Mouse (Mus musculus) layer of hippocampus, postnatal 25 days (tissue): ENCODE results near the gene Znrf3. TPM values are rescaled to one million over a fixed set of nuclear protein-coding genes. Genes with fewer than 3 reads are reported as not detected.
"Not testable (repeated sequence)": the region's sequence is repeated elsewhere in the genome, so short reads cannot be mapped to it uniquely, and the experiment has no call there.

Experiments used
- DNase-seq, 2 experiments: peaks; one replicate each; pipeline ENCODE4 v3.0.0; 2022; ENCODE audit warnings: mixed read lengths in 2 of 2, low spot score in 1 of 2; ENCODE audit errors: extremely low spot score in 1 of 2
- total RNA-seq, 2 experiments: library from RNA; stranded (reverse); gene quantifications; 2 replicates each; pipeline ENCODE4 v1.2.3; 2021

The Znrf3 gene
- 10 to 100 TPM; 18.6 to 23.2 TPM for total RNA-seq

DNA sequence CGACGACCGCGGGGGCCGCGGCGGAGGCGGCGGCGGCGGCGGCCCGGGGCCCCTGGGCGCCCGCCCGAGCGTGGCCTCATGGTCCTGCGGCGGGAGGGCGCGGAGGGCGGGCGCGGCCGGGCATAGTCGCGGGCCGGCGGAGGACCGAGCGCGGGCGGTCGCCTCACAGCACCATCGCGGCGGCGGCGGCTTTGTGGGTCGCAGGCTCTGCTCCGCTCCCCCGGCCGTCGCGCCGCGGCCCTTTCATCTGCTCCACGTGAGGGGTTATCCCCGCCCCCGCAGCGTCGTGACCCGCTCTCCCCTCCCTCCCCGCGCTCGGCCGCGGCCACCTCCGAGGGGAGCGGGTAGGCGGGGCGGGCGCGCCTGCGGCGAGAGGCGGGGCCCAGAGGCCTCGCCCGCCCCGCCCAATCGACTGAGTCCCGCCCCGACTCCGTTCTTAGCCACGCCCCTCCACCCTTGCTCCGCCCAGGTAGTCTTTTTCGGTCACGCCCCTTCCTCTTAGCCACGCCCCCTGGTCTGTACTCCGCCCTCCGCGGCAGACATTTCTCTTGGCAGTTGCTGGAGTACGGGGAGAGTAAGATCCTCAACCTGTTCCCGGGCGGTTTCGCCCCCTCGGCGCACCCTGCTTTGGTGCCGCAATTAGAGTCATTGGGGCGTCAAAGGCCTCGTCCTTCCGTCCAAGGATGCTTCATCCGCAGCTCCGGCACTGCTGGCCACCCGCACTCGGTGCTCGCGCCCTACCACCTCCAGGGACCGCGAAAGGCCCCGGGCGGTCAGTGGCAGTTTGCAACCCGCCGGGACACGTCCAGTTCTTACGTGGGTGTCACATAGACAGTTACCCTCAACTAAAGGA, at the start of gene Znrf3:
Gene Znrf3 (minus strand): TSS at position 249 of the 853 bp plus-strand sequence.
- peak; percentile 87 to 93 for DNase-seq

- DNase-seq: no peak
Observed at GRCm38 (mm10) chr11:5493869-5494268, 49.2 kb upstream of the Znrf3 start.

GRCm38 (mm10) chr11:5491912-5492311, 47.3 kb upstream of the Znrf3 start:
- no peak for DNase-seq

GRCm38 (mm10) chr11:5490989-5491656, 46.5 kb upstream of the Znrf3 start:
- no peak for DNase-seq

DNA sequence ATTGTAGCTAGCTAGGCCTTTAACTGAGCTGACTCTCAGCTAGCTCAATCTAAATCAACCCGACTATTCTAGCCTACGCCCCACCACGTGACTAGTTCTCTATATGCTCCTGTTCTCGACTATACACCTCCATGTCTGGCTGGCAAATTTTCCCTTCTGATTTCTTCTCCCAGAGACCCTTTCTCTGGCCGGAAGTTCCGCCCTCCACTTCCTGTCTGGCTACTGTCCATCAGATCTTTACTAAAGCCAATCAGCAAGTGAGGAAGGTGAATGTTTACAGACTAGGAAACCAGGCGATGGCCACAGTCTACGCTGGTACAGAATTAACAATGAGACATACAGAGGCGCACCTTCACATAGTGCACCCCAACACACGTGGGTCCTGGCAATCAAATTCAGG, 44.8 kb upstream of the Znrf3 start:
- not testable (repeated sequence) for DNase-seq

DNA sequence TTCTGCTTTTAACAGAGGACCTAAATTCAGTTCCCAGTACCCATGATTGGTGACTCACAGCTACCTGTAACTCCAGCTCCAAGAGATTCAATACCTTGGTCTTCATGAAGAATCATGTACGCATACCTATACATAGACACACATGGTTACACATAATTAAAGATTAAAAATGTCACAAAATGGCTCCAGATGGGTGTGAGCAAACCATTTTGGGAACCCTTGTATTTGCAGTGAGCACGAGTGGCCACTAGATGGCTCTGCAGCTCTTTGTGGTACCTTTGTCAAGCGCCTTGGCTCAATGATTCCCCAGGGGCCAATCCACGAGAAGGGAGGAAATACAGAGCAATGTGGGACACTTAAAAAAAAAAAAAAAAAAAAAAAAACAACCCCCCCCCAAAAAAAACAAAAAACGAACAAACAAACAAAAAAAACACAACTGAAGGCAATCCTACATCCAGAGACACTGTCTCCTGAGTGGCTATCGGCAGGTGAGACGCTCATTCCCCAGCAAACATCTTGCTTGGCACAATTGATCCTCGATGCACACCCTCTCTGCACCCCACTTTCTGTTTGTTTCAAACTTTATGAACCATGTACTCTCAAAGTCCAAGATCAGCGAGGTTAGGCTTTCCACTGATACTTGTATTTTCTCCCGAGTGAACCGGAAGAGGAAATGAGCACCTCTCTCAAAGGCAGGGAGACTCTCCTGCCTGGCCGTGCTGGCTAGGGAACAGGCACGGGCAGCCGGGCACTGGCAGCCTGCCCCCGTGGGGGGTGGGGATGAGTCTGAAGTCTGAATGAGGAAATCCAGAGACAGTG, 40.8 kb upstream of the Znrf3 start:
- DNase-seq: peak; percentile 64 to 87

DNA sequence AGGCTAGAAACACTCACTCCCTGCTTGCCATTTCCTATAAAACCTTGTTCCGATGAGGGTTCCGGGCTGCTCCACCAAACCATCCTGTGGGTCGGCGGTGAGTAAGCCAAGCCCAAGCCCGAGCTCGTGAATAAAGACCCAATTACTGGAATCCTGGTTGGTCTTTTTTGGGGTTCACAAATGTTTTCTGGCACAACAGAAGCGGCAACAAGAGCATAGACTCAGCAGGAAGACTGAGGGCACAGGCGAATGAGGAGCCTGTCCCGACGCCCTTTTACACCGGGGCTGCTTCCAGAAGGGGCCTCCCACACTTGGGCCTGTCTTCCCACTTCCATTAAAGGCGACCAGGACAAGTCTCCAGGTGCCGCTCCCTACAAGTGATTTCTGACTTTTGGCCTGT, 37.9 kb upstream of the Znrf3 start:
- no peak for DNase-seq

GRCm38 (mm10) chr11:5478831-5479230, 34.2 kb upstream of the Znrf3 start:
- DNase-seq: no peak

- DNase-seq: no peak
Observed at GRCm38 (mm10) chr11:5478193-5478592, 33.5 kb upstream of the Znrf3 start.

DNA sequence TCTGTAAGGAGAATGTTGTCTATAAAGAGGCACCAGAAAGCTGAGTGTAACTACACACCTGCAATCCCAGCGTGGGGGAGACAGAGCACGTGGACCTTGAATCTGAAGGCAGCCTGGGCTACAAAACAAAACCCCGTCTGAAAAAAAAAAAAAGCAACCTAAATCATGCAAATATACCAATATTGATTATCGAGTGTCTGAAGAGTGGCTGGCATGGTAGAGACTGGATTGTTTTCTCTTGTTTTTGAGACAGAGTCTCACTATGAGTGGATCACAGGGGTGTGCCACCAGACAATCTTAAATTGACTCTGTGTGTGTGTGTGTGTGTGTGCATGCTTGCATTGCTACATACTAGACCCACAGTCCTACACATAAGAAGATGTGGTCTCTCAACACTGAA, 32.2 kb upstream of the Znrf3 start:
- no peak for DNase-seq

DNA sequence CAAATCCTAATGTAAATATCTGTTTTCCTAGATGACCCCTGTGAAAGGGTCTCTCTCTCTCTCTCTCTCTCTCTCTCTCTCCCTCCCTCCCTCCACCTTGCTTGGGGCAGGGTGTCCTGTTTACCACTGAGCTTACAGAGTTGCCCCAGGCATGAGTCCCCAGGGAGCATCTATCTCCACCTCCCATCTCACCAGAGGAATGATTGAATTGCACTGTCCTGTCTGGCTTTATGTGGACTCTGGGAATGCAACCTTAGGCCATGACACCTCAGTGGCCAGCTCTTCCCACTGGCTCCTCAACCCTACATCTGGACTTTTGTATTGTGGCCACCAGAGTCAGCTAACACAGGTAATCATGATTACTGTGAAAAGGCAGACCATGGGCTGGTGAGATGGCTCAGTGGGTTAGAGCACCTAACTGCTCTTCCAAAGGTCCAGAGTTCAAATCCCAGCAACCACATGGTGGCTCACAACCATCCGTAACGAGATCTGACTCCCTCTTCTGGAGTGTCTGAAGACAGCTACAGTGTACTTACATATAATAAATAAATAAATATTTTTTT, 31.0 kb upstream of the Znrf3 start:
- DNase-seq: not testable (repeated sequence)

- peak; percentile 38 to 81 for DNase-seq
Observed at GRCm38 (mm10) chr11:5474130-5474529, 29.5 kb upstream of the Znrf3 start.

DNA sequence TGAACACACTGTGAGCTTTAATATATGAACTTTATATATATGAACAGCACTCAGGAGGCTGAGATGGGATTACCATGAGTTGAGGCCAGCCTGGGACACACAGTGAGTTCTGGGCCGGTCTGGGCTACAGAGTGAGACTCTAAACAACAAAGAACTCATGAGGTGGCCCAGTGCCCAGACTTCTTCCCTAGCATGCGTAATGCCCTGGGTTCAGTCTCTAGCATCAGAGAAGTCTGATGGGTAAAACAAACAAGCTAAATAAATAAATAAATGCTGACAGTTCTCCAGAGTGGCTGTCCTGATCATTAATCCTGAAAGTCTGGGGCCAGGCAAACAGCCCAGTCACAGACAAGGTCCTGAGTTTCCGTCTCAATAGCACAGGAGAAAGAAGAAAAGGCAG, 25.4 kb upstream of the Znrf3 start:
- DNase-seq: no peak

DNA sequence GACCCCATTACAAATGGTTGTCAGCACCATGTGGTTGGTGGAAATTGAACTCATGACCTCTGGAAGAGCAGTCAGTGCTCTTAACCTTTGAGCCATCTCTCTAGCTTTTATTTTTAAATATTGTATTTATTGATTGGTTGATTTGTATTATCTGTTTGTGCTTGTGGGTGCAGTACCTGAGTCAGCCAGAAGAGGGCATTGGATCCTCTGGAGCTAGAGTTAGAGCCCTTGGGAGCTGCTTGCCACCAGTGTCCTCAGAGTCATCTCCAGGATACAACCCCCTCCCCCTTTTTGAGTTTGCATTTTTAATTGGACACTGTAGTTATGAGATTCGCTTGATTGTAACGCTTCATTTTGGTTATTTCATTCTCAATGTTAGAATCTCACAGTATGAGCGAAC, 24.4 kb upstream of the Znrf3 start:
- peak in 1 of 2 experiments; percentile 59 for DNase-seq

DNA sequence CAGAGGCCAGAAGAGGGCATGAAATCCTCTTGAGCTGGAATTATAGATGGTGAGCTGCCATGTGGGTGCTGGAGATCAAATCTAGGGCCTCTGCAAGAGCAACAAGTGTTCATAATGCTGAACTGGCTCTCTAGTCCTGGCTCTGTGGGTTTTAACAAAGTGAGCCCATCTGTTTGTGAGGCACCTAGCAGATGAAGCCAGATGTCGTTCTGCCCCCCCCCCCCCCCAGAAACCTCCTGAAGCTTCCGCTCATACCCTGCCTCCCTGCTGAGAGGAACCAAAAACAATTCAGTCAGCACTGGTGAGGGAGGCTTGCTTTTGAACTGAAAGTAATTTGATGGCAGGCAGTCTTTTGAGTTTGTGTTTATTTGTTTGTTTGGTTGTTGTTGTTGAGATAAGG, 23.8 kb upstream of the Znrf3 start:
- DNase-seq: no peak

DNA sequence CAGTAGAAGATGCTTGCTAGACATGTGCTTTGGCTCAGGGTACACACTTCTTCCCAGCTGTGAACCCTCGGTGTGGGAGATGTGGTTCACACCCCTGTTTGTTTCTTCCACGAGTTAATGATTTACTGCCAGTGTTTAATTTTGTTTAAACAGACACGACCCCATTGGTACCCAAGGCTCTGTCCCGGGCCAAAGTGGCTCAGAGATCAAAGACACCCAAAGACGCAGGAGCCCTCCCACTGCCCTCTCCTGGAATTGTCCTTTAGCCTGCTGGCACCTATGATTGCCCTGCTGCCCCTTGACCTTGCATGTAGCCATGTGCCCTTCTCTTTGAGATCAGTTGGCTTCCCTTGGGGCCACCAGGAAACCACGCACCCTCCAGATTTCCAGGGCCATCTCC, 7.3 kb upstream of the Znrf3 start:
- DNase-seq: no peak

DNA sequence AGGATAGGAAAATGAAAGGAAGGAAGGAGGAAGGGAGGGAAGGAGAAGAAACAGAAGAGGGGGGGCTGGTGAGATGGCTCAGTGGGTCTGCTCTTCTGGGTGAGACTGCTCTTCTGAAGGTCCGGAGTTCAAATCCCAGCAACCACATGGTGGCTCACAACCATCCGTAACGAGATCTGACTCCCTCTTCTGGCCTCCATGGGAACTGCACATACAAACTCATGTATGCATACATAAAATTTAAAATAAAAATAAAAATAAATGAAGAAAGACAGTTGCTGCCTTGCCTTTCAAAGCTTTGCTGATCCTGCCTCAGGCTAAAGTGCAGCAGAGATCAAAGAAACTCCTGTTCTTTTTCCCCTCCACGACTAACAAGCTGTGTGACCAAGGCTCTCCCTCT, 6.7 kb upstream of the Znrf3 start:
- DNase-seq: no peak

DNA sequence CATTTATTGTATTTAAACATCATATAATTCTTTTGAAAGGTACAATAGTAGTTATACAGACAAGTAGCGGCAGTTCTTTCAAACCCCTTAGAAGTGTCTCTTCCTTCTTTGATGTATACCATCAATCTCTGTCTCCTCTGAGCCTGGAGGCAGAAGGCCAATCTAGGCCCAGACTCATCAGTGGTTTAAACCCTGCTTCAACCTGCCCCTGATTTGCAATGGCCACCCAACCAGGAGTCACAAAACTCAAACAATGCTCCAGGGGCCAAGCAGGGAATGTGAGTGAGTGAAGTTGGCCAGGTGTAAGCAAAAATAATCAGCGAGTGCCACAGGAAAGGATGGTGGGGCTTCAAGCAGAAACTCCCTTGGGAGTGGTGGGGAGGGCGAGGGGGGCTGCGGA, 6.1 kb upstream of the Znrf3 start:
- no peak for DNase-seq

GRCm38 (mm10) chr11:5445452-5445953, 856 bp upstream of the Znrf3 start:
- no peak for DNase-seq

DNA sequence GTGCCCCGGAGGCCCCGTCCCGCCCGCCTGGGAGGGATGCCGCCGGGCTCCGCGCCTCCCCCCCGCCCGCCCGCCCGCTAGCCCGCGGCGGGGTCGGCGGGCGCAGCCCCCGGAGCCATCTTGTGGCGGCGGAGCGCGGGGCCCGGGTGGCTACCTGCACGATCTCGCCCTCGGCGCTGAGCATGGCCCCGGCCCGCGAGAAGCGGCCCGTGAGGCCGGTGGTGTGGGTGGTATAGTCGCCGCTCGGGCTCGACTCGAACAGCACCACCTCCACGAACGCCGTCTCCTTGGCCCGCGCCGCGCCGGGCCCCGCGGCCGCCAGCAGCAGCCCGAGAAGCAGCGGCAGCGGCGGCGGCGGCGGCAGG, 431 bp downstream of the Znrf3 start:
- DNase-seq: peak; percentile 8 to 32
